Mouse (Mus musculus): ENCODE data around the gene Tcf7l1.
A peak's percentile ranks its signal among the peaks of the same experiment; 100 is the strongest.

Gene Tcf7l1

DNA sequence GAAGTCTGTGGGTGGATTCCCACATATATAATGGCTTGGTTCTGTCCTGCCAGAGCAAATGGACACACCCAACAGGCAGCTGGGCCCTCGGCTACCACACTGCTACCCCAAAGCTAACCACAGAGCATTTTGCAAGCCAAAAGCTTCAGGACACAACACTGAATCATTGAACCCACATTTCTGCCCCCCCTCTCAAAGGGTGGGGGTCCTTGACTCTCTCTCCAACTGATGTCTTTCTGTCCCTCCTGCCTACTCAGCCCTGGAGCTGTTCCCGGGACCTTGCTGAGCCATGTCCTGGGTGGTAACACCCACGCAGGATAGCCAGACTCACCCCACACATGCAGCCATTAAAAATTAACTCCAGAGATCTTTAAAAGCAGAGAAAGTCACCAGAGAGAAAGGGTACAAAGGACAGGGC lies 45.4 kb downstream of the Tcf7l1 start:
- DNase-seq = no peak

DNA sequence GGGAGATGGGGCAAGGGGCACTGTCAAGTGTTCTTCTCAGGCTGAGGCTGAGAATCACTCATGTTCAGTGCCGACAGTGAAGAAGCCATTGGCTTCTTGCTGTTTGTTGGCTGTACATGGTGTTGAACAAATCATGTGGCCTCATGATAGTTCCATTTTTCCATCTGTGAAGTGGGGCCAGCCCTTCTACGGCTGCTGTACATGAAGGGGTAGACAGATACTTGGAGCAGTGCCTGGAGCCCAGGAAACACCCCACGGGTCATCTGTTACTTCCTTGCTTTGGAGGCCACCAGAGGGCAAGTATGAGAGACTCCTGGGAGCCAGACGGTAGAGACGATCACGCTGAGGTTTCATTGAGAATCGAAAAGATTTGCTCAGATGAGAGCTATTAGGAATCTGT lies 46.7 kb downstream of the Tcf7l1 start:
- DNase-seq = no peak

DNA sequence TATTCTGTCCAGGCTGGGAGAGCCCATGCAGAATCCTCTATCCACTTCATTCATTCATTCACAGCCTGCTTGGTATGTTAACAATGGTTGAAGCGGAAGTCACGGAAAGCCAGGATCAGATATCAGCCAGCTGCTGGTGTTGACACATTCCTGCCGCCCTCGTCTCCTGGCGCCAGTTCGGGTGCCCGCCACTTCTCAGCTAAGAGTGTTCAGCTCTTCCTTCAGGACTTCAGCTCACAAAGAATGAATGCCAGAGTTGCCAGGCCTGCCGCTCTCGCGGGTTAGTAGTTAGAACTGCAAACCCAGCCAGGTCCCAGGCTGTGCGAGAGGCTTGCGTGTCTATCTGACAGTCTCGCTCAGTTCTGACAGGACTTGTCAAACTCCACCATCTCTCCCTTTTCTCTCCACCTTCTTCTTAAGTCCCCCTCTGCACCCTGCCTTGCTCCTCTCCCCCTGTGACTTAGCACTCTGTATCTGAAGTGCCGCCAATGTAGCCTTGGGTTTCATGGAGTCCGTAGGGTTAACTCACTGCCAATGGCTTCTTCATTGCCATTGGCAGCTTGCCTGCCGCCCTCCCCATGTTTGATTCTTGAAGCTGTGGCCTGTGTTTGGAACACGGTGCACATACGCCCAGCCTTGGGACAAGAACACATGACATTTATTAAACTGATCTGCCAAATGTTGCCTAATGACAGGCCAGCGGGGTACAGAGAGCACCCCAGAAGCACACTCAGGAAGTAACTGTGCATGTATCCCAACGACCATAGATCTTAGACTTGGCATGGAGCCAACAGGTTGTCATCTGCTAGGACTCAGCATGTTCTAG lies 48.2 kb downstream of the Tcf7l1 start:
- DNase-seq = peak; percentile 20 to 36

DNA sequence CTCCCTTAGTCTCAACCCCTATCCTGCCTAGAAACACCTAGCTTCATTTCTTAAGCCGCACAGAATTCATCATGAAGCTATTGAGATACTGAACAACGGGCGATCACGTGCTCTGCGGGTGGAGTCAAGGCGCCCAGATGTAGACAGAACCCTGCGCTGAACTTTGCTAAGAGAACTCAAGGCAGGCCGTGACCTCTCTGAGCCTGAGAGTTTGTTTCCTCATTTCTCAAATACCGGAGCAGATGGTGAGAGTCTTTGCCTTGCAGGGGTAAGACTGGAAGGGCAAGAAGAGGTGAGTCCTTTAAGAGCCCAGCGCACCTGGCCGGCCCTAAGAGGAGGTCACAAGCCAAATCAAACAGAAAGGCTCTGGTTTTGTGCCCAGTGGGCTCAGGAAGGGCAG lies 52.2 kb downstream of the Tcf7l1 start:
- DNase-seq = no peak

DNA sequence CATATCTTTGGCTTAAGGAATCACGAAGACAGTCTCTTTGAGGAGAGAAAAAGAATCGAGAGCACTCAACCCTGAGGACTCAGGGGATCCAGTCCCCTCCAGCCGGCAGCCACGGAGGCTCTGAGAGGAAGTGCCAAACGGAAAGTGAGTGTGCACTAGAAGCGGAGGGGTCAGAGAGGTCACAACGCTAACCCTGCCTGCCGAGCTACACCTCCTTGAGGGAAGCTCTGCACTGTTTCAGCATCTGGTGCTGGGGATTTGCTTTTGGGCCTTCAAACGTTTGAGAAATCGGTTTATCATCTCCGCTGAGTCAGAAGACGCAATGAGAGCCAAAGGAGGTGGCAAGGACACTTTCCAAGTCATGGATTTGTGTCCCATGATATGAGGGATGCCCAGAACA lies 53.8 kb downstream of the Tcf7l1 start:
- no peak for DNase-seq

DNA sequence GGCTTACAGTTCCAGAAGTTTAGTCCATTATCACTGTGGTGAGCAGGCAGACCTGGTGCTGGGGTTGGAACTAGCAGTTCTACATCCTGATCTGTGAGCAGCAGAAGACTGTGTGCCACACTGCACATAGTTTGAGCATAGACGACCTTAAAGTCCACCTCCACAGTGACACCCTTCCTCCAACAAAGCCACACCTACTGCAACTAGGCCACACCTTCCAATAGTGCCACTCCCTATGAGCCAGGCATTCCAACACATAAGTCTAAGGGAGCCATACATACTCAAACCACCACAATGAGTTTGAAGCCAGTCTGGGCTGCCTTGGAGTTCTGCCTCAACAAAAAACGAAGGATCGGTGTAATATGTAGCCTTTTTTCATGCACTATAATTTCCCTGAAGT lies 55.7 kb downstream of the Tcf7l1 start:
- DNase-seq = no peak

DNA sequence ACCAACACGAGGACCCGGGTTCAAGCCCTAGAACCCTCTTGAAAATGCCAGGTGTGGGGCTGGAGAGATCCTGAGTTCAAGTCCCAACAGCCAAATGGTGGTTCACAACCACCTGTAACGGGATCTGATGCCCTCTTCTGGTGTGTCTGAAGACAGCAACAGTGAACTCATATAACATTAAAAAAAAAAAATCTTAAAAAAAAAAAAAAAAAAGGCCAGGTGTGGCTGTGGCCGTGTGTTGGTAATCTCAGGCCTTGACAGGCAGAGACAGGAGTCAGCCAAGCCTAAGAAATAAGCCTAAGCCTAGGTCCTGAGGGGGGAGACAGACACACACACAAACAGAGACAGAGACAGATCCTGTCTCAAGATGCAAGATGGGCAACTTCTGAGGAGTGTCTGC lies 56.9 kb downstream of the Tcf7l1 start:
- DNase-seq = no peak

DNA sequence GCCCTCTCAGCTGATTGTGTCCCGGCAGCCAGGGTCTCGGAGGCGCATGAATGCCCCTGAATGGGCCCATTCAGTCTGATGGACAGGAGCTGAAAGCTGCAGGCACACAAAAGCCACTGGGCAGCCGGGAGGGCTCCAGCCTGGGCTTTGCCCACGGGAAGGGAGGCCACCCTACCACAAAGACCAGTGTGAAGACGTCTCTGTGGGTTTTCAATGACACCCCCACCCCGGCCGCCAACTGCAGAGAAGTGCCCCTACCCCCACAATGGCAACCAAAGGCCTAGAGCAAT lies 58.5 kb downstream of the Tcf7l1 start:
- no peak for DNase-seq

DNA sequence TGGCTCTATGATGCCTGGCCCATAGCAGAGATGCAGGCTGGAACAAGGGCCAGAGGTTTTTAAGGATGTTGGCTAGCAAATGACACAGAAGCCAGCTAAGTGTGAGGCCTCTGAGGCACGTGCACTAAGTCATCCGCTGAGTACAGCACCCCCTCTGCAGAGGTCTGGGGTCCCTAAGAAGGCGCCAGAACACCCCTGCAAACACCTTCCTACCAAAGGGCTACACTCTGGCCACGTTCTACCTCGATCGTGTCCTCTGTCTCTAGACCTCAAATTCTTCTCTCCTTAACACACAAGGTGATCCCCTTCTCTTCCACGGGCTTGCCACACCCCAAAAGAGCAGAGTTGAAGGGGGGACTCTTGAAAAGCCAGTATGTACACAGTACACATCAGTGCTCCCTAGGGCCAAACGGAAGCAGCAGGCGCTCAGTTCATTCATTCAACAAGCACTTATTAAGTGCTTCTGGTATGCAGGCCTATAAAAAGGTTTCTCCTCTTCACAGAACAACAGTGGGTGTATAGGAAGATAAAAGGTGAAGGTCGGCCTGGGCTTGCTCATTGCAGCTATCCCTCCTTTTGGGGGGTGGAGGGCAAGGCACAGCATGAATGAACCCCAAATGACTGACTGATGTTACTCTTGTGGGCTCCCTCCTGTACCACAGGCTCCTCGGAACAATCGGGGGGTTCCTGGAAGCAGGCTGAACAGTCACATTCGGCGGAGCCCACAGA lies 59.1 kb downstream of the Tcf7l1 start:
- no peak for DNase-seq

DNA sequence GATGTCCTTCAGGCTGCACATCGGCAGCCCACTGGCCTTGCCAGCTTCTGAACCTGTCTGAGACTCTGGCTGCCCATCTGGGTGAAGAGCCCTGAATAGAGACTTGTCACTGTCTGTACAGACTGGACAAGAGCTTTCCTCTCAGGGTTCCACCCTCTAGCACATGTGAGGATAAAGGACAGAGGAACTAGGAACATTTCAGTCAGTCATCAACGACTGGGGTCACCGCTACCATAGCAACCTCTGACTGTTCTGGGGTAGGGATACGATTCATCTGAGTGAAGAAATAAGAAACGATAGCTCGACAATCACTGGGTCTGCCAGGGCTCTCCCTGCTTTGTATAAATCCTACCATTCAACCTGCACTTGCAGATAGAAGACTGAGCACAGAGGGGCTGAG lies 61.2 kb downstream of the Tcf7l1 start:
- no peak for DNase-seq

DNA sequence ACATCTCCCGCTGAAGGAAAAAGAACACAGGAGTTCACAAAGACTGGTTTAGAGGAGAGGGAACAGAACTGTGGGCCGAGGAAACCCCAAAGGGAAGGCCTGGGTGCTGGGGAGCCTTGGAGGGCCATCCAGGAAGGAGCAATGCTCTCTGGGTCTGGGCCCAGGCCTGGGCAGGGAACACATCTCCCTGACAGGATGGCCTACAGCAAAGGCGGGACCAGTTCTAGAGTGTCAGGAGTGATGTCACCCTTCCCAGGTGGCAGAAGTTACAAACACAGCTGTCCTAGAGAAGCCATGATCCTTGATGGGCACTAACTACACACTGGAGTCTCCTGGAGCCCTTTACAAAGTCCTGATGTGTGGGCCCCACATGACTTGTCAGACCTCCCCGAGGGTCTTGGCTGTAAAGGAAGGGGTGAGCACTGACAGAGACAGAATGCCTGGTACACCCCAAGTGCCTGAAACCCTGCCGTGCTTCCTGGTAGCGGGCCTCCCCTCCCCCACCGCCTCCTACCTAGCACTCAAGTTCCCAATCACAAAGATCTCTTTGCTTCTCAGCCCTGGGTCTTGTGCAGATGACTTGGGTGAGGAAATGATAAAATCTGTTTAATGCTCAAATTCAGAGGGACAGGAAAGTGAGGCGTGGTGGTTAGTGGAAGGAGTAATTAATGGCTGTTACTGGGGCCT lies 64.4 kb downstream of the Tcf7l1 start:
- DNase-seq = no peak

DNA sequence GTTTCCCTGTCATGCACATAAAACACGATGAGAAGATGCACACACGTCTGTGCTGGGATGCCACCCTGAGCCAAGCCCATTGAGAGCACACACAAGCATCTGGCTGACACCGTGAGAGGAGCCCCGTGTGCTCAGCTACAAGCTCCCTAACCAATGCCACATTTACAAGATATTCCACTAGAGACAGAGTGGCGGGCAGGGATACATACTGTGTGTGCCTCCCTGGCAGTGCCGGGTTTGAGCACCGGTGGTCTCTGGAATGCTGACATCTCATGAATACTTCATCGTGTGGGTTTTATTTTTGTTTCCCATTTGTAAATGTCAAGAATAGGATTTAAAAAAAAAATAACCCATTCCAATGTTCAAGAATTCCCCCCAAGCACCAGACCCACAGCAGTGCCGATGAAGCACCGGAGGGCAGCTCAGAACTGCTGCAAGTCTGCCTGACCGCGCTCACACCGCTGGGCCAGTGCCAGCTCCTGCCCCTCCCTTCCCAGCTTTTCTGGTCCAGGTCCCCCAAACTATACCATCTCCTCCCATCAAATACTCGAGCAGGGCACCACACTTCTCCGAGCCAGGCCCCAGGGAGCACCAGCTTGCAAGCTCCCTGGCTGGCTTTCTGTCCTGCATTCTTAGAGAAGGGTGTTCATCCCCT lies 65.2 kb downstream of the Tcf7l1 start:
- no peak for DNase-seq

DNA sequence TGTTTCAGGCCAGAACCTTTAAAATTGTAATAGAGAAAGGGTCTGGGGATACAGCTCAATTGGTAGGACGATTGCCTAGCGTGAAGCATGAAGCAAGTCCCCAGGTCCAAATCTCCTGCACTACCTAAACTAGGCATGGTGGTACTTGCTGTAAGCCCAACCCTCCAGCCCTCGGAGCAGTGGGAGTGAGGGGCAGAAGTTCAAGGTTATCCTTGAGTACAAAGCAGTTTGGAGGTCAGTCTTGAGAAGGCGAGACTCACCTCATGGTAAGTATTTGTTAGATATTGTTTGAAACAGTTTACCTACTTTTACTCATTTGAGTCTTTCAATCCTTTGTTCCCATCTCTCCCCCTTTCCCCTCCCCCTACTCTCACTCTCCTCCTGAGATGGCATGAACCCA lies 65.9 kb downstream of the Tcf7l1 start:
- DNase-seq = no peak

DNA sequence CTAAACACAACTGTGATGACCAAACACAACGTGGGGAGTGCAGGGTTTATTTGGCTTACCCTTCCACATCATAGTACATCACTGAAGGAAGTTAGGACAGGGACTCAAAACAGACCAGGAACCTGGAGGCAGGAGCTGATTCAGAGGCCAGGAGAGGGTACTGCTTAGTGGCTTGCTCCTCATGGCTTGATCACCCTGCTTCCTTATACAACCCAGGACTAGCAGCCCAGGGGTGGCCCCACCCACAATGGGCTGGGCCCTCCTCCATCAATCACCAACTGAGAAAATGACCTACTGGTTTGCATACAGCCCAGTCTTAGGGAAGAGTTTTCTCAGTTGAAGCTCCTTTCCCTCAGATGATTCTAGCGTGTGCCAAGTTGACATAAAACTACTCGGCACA lies 68.2 kb downstream of the Tcf7l1 start:
- no peak for DNase-seq

DNA sequence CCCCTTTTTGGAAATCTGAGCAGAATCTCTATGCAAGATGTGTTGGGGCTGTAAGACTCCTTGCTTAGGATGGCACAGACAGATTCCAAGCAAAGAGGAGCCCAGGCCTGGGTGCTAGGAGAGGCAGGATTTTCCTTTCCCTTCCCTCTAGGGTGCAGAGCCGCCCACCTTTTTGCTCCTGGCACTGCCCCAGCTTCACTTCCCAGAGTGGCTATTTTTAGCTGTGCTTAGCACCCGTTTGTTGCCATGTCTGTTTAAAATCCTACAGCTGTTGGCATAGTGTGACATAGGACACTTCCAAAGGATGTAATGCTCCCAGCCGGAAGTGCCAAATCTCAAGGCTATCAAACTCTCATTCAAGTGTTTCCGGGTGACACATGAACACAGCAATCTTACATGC lies 74.3 kb downstream of the Tcf7l1 start:
- peak in 1 of 2 experiments; percentile 16 for DNase-seq

DNA sequence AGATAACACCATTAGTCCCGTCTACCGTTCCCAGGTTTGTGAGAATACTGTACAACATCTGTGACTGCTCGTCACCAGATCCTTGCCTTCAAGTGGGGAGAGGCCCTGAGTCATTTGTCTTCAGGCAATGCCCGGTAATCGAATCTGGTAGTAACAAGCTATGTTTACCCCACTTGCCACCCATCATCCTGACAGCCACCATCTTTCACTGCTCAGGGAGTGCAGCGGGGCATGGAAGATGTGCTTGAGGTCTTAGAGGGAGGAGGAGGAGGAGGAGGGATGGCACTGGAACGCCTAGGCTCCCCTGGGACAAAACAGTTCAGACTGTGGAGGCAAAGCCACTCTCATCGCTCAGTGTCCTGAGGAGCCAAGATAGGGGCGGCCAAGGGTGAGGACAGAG lies 74.8 kb downstream of the Tcf7l1 start:
- no peak for DNase-seq

DNA sequence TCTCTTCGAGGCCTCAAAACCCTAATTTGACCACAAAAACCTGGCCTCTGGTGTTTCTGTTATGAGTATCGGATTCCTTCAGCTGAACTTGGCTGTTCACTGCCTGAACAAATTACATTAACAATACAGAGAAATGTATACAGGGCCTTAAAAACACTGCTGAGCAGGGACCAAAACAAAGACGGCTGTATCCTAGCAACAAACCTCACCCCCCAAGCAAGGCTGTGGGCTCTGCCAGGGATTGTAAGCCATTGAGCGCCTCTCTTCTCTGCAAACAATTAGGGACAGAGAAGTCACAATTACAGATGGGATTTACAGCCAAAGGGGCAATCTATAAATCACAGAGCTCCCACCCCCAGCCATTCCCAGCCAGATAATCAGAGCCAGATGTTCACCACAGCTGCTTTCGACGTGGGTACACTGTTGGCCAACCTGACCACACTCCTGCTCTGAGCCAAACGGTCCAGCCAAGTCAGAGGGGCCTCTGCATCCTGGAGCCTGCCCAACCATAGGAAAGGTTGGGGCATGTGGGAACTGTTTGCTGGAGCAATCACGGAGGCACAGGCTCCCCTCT lies 77.5 kb downstream of the Tcf7l1 start:
- DNase-seq = no peak

DNA sequence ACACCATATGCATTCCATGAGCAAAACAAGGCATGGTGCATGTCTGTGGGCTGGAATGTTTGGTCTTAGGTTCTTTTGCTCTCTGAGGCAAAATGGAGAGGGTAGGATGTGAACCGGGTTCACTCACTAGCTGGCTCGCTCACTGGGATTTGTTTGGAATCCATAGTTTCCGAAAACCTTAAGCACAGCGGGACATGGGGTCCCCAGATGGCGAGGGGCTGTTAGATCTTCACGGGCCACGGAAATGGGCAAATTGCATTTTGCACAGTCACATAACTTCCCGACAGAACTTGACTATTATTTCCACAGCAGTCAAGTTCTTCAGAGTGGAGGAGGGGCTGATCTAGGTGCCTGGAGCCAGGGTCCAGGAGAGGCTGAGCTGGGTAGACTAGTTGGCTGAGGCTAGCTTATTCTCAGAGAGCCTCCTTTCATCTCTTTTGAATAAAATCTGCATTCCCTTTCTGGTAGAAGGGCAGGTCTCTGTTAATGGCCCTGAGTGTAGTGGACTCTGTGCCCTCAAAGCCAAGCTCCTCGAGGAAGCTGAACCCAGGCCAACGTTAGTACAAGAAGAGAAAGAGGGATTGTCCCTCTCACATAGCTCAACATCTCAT lies 78.1 kb downstream of the Tcf7l1 start:
- DNase-seq = no peak

DNA sequence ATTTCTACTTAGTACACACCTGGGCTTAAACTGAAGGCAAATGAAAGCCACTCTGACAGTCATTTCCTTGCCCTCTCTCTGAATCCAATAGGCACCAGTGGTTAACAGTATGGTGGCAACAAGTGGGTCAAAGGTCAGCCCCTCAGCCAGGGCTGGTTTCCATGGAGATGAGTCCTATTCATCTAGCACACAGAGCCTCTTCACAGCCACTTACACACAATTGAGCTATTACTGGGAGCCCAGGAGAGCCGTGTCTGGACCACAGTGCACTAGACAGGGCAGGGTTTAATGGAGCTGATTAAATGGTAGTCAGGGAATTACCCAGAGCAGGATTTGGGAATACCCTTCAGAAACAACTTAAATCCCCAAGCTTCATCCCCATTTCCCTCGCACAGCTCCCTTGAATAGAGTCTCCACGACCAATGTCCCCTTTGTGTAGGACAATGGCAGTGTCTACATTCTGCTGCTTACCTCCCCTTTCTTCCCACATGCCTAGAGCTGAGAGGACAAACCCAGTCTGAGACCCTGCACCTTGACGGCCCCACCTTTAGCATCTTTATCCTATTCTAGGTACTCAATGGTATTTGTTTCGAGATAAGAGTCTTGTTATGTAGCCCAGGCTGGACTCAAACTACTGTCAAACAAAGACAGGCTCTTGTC lies 89.5 kb downstream of the Tcf7l1 start:
- DNase-seq = no peak

DNA sequence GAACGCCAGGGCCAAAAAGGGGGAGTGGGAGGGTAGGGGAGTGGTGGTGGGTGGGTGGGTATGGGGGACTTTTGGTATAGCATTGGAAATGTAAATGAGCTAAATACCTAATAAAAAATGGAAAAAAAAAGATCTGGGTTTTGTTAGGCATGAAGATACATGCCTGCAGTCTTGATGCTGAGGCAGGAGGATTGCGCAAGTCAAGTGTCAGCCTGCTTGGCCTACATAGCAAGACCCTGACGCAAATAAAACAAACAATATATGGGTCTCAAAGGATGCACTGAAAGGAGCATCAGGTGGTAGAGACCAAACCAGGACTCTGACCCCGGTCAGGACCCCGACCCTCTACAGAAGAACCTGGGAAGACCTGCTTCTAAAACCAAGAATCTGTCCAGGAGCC lies 90.5 kb downstream of the Tcf7l1 start:
- DNase-seq = no peak

DNA sequence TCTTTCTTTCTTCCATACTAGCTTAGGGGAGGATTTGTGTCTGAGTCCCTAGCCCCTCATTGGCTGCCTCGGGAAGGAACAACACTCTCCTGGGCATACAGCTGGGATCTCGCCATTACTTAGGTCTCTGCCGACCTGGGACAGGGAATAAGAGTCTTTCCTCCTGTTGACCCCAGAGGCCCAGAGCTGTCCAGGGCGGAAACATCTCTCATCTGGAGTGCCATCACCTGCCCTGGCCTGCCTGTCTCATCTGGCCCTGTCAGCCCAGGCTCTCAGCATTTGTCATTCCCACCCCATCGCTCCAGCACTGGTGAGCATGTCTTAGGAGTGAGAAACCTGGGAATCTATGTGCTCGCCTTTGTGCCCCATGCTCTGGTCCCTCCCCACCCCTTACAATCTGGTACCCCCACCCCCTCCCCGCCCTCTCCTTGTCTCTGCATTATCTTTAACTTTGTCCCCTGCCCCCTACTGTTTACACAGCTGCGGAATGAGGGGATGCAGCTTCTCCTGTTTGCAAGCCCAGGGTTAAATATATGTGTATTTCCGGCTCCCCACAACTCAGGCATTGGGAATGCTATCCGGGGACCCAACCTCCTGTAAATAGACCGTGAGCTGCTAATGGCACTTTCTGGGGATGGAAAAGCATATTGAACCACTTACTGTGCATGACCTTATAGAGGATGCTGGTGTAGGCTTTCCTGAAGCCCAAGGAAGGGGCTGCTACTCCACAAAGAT lies 92.3 kb downstream of the Tcf7l1 start:
- DNase-seq = no peak

DNA sequence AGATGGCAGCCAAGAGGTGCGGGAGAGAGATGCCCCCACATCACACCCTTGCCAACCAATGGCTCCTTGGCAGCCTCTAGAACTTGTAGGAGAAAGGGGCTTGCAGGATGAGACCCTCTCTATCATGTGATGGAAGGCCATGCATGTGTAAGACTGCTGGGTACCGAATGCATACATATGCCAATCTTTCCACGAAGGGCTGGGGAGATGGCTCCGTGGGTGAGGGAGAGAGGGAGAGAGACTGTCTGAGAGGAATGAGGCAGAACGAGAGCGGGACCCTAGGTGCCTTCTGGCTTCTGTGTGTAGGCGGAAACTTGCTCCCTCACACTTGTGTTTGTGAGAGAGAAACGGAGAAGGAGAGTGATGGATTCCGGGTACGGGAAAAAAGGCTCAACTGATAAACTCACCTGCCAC lies 94.3 kb downstream of the Tcf7l1 start:
- no peak for DNase-seq

Data from kidney, adult 8-10 months (tissue).